Mouse (Mus musculus) embryo, embryonic 11.5 days (tissue): ENCODE results near the gene Pik3r4.
"Not testable (repeated sequence)": the region's sequence is repeated elsewhere in the genome, so short reads cannot be mapped to it uniquely, and the experiment has no call there.

Experiments
- DNase-seq: peaks from one replicate; pipeline ENCODE4 v3.0.0-alpha.2; 2012; ENCODE audit warnings: low read depth, low spot score

The Pik3r4 gene

GRCm38 (mm10) chr9:105642460-105643371 is at the start of gene Pik3r4:
Gene Pik3r4 (plus strand): TSS chr9:105642978.
- DNase-seq: peak; percentile 93

- DNase-seq: no peak
Measured at GRCm38 (mm10) chr9:105598906-105599305, 43.9 kb upstream of the Pik3r4 start.

GRCm38 (mm10) chr9:105611980-105612771 is 30.6 kb upstream of the Pik3r4 start:
- no peak for DNase-seq

GRCm38 (mm10) chr9:105612919-105613318 is 29.9 kb upstream of the Pik3r4 start:
- DNase-seq: no peak

GRCm38 (mm10) chr9:105615952-105616351 is 26.8 kb upstream of the Pik3r4 start:
- no peak for DNase-seq

GRCm38 (mm10) chr9:105617274-105617673 is 25.5 kb upstream of the Pik3r4 start:
- DNase-seq: peak; percentile 50

- DNase-seq: no peak
Measured at GRCm38 (mm10) chr9:105633961-105634360, 8.8 kb upstream of the Pik3r4 start.

- DNase-seq: not testable (repeated sequence)
Measured at GRCm38 (mm10) chr9:105641377-105641776, 1.4 kb upstream of the Pik3r4 start.

- no peak for DNase-seq
Measured at GRCm38 (mm10) chr9:105656189-105656588, 13.4 kb downstream of the Pik3r4 start.

- DNase-seq: no peak
Measured at GRCm38 (mm10) chr9:105658216-105658615, 15.4 kb downstream of the Pik3r4 start.

GRCm38 (mm10) chr9:105659877-105660276 is 17.1 kb downstream of the Pik3r4 start:
- DNase-seq: no peak

- DNase-seq: no peak
Measured at GRCm38 (mm10) chr9:105665269-105665668, 22.5 kb downstream of the Pik3r4 start.

- no peak for DNase-seq
Measured at GRCm38 (mm10) chr9:105670916-105671315, 28.1 kb downstream of the Pik3r4 start.

GRCm38 (mm10) chr9:105672032-105672431 is 29.3 kb downstream of the Pik3r4 start:
- DNase-seq: no peak

GRCm38 (mm10) chr9:105675941-105676340 is 33.2 kb downstream of the Pik3r4 start:
- DNase-seq: no peak

- no peak for DNase-seq
Measured at GRCm38 (mm10) chr9:105681386-105681785, 38.6 kb downstream of the Pik3r4 start.

GRCm38 (mm10) chr9:105684549-105685165 is 41.9 kb downstream of the Pik3r4 start:
- DNase-seq: no peak

- DNase-seq: no peak
Measured at GRCm38 (mm10) chr9:105689485-105689884, 46.7 kb downstream of the Pik3r4 start.

GRCm38 (mm10) chr9:105692472-105692871 is 49.7 kb downstream of the Pik3r4 start:
- DNase-seq: no peak

GRCm38 (mm10) chr9:105693056-105693455 is 50.3 kb downstream of the Pik3r4 start:
- DNase-seq: no peak

GRCm38 (mm10) chr9:105693854-105694253 is 51.1 kb downstream of the Pik3r4 start:
- DNase-seq: peak; percentile 74
